Mouse (Mus musculus) kidney, adult 9 months (tissue): ENCODE results near the gene Akr1c14.
"Not testable (repeated sequence)": the region's sequence is repeated elsewhere in the genome, so short reads cannot be mapped to it uniquely, and the experiment has no call there.

ENCODE experiments used
- DNase-seq: peaks from one replicate; pipeline ENCODE4 v3.0.0; 2022

Gene Akr1c14

GRCm38 (mm10) chr13:4124471-4124870 lies 75.7 kb downstream of the Akr1c14 start:
- peak; percentile 78 for DNase-seq

- not testable (repeated sequence) for DNase-seq
Observed at GRCm38 (mm10) chr13:4125846-4126245, 77.0 kb downstream of the Akr1c14 start.

DNA sequence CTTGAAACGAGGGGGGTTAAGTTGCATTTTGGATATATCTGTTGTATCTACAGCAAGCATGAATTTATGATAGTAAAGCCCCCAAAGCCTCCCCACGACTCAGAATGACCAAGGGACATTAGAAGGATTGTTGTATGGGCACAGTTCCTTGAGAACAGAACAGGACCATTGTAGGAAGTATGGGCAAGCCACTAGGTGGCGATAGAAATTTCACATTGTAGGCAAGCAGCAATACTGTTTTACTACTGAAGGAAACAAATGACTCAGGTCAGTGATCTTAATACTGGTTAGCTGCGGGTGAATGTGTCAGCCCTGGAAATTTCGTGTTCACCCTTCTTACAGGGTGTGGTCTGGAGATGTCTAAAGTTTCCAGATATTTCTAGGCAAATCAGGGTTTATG lies 80.3 kb downstream of the Akr1c14 start:
- peak; percentile 67 for DNase-seq

- no peak for DNase-seq
Observed at GRCm38 (mm10) chr13:4131317-4131716, 82.5 kb downstream of the Akr1c14 start.

DNA sequence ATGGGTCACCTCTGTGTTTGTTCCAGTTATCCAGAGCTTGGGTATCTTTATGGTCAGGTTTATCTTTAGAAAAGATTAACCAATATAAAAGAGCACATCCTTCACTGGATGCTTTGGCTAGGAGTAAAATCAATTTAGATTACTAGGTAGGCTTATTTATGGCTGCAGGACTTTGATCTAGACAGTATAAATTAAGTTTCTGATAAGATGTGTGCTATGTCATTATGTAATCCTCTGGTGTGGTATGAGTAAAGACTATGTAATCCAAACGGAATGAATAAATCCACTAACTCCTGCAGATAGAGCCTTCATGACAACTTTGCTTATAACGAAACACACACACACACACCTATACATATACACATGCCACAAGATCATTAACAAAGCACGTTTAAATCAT lies 82.9 kb downstream of the Akr1c14 start:
- DNase-seq = no peak

DNA sequence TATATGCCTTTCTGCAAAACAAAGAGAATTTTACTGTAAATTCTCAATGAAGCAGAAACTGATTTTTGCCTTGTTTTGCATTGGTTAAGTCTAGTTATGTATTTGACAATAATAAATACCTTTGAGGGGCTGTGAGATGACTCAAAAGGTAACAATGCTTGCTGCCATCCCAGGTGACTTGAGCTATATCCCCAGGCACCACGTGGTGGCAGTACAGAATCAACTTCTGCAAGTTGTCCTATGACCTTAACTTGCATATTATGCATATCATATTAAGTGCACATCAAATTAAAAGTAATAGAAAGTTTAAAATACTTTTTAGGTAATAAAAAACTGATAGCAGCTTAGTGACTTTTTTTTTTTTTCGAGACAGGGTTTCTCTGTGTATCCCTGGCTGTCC lies 84.3 kb downstream of the Akr1c14 start:
- peak; percentile 40 for DNase-seq
